Mouse (Mus musculus) liver, embryonic 13.5 days (tissue): ENCODE measurements around the gene Cblc. TPM values are rescaled to one million over a fixed set of nuclear protein-coding genes. Genes with fewer than 3 reads are reported as not detected.

Source experiments
- ATAC-seq: fragments of 200-750 bp; cut with Nextera tagmentation; 2 replicates; pipeline ENCODE4 v1.8.0; 2017; ENCODE audit warnings: low read depth, mild to moderate bottlenecking, moderate number of reproducible peaks, moderate library complexity
- DNase-seq: peaks from one replicate; pipeline ENCODE4 v3.0.0; 2022
- H3K27ac ChIP-seq: fragments of 300-500 bp; sonication (generic); 2 replicates; pipeline ENCODE4 v1.5.1; 2015; ENCODE audit warnings: moderate library complexity, mild to moderate bottlenecking, inconsistent platforms
- H3K27me3 ChIP-seq: fragments of 300-500 bp; sonication (generic); 2 replicates; pipeline ENCODE4 v1.6.1; 2015; ENCODE audit warnings: mild to moderate bottlenecking, inconsistent platforms
- H3K36me3 ChIP-seq: fragments of 300-500 bp; sonication (generic); 2 replicates; pipeline ENCODE4 v1.6.1; 2015; ENCODE audit warnings: mild to moderate bottlenecking, inconsistent platforms
- H3K4me1 ChIP-seq: fragments of 300-500 bp; sonication (generic); replicated peaks from 2 replicates; pipeline ENCODE4 v1.6.1; 2015; ENCODE audit warnings: inconsistent platforms
- H3K4me2 ChIP-seq: fragments of 300-500 bp; sonication (generic); 2 replicates; pipeline ENCODE4 v1.6.1; 2015; ENCODE audit warnings: inconsistent platforms, mild to moderate bottlenecking, moderate library complexity
- H3K4me3 ChIP-seq: fragments of 300-500 bp; sonication (generic); replicated peaks from 2 replicates; pipeline ENCODE4 v1.5.1; 2015; ENCODE audit warnings: mild to moderate bottlenecking, inconsistent platforms
- H3K9ac ChIP-seq: fragments of 300-500 bp; sonication (generic); 2 replicates; pipeline ENCODE4 v1.6.1; 2015; ENCODE audit warnings: mild to moderate bottlenecking, inconsistent platforms
- H3K9me3 ChIP-seq: fragments of 300-500 bp; sonication (generic); replicated peaks from 2 replicates; pipeline ENCODE4 v1.6.1; 2016; ENCODE audit warnings: inconsistent platforms
- WGBS: fragments of 180-500 bp; shearing (Covaris S2); methylation state at CpG from one replicate; pipeline ENCODE4 v1.1.7; 2015; ENCODE audit not compliant: insufficient replicate concordance; 5-methylcytosine and 5-hydroxymethylcytosine counted together
- polyA plus RNA-seq: library from polyadenylated mRNA; unstranded; fragments of >200 nt; fragmentation: Nextera tagmentation; extraction: Ambion mirVana; gene quantifications from 2 replicates; pipeline ENCODE4 v1.2.1, GENCODE M21; 2015

Gene Cblc
- polyA plus RNA-seq, 1 experiment from 2014 or later, result 1.2 TPM

- Histone ChIP-seq H3K27ac (no peak overlapping the region), H3K36me3 (no peaks in the 10 kb centered on the region), H3K4me2 (no peak overlapping the region), H3K27me3 (0 out of 2 replicates have a peak, but pooled peaks cover 8% of the 10 kb centered on the region), H3K4me3 (no peak overlapping the region), H3K4me1 (0 out of 2 replicates have a peak, but pooled peaks cover 2% of the 10 kb centered on the region), H3K9me3 (no peaks in the 10 kb centered on the region), H3K9ac (no peak overlapping the region)
- ATAC-seq, result no peak
- DNase-seq, result no peak
- 74% methylated on average over 11 of the region's 11 CpGs for WGBS
Observed at GRCm38 (mm10) chr7:19762283-19762682, 34.3 kb downstream of the Cblc start.

DNA sequence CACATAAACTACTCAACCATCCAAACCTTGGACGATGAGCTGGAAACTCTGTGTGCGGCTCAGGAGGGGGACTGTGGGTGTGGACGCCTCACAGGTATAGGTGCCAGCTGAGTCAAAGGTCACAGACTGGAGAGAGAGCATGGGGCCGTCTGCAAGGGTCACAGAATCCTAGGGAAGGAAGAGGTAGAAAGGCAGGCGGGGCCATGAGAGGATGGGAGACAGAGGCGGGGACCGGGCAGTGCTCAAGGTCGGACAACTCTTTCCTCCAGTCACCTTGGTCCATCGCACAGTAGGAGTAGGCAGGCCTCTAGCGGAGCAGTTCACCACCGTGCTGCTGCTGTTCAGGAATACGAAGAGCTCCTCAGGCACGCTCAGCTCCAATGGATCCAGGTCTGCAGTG, 36.6 kb downstream of the Cblc start:
- no peak overlapping the region for H3K4me3 ChIP-seq
- peaks cover 8% of the 10 kb centered on the region; the same call in 1 of the 2 replicates for H3K4me1 ChIP-seq
- WGBS, result 70% methylated on average over 13 of the region's 13 CpGs
- DNase-seq (no peak), ATAC-seq (no peak)
- peaks cover 7% of the 10 kb centered on the region; the same call in 1 of the 2 replicates for H3K27me3 ChIP-seq
- no peaks in the 10 kb centered on the region for H3K36me3 ChIP-seq
- H3K9me3 ChIP-seq, result no peaks in the 10 kb centered on the region
- no peak overlapping the region for H3K27ac ChIP-seq
- no peak overlapping the region for H3K9ac ChIP-seq
- no peak overlapping the region for H3K4me2 ChIP-seq

GRCm38 (mm10) chr7:19758623-19759022, 38.0 kb downstream of the Cblc start:
- Histone ChIP-seq H3K27me3 (peaks cover 7% of the 10 kb centered on the region; the same call in 1 of the 2 replicates), H3K36me3 (no peaks in the 10 kb centered on the region), H3K4me3 (no peak overlapping the region), H3K4me2 (no peak overlapping the region), H3K4me1 (peaks cover 8% of the 10 kb centered on the region; the same call in 1 of the 2 replicates), H3K9me3 (no peaks in the 10 kb centered on the region), H3K27ac (no peak overlapping the region), H3K9ac (no peak overlapping the region)
- DNase-seq, result no peak
- ATAC-seq, result no peak
- WGBS, result 72% methylated on average over 13 of the region's 13 CpGs

DNA sequence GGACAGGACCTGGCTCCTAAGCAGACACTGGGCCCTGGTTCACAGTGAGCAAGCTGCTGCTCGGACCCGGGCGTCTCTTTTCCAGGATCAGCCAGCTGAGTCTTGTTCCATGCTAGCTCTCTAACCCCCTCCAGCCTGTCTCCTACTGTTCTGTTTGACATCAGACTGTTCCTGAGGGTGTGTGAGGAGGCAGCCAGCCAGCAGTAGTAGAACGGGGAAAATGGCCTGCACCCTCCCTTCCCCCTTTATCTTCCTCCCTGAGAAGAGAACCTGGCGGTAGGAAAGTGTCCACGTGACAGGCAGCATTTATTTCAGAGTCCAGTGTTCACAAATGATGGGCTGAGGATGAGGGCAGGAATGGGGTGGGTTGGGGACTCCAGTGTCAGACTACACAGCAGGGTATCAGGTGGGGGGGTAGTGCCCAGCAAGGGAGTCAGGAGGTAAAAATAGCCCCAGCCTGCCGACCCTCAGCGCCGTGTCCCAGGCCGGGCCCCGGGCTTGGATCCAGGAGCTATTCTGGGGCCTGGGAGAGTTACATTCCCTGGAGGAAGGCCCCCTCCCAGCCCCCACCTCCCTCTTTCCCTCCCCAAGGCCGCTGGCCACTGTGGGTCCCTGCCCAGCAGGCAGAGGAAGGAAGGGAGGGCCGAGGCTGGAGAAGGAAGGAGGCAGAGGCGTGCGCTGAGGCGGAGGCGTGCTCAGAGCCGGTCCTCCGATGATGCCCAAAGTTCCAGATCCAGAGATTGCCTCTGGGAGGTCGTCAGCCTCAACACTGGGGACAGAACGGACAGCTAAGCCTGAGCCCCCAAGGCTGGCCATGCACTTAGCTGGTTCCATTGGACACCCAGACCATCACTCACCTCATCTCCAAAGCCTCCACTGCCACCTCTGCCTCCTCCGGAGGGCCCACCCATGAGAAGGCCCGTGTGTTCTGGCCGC, 40.5 kb downstream of the Cblc start:
- peaks cover 10% of the 10 kb centered on the region for H3K4me1 ChIP-seq
- no peak overlapping the region for H3K9ac ChIP-seq
- ATAC-seq (0 out of 2 replicates have a peak, but pooled peaks have one; percentile 21), DNase-seq (no peak)
- 34% methylated on average over 24 of the region's 24 CpGs for WGBS
- H3K9me3 ChIP-seq, result no peaks in the 10 kb centered on the region
- no peak overlapping the region for H3K4me3 ChIP-seq
- H3K27me3 ChIP-seq, result peaks cover 7% of the 10 kb centered on the region; the same call in 1 of the 2 replicates
- H3K36me3 ChIP-seq, result no peaks in the 10 kb centered on the region
- no peak overlapping the region for H3K27ac ChIP-seq
- no peak overlapping the region for H3K4me2 ChIP-seq

DNA sequence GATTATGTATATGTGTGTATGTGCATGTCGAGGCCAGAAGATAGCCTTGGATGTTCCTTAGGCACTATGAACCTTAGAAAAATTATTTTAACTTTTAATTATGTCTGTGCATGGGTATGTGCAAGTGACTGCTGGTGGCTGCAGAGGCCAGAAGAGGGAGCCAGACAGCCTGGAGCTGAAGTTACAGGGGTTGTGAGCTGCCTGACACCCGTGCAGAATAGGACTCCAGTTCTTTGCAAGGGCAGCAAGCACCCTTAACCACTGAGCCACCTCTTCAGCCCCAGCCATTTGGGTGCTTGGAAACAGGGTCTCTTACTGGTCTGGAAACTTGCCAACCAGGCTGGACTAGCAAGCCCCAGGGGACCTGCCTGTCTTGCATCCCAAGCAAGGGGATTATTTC, 41.6 kb downstream of the Cblc start:
- Histone ChIP-seq H3K9me3 (no peaks in the 10 kb centered on the region), H3K27me3 (peaks cover 7% of the 10 kb centered on the region; the same call in 1 of the 2 replicates), H3K36me3 (no peaks in the 10 kb centered on the region), H3K9ac (no peak overlapping the region), H3K4me2 (no peak overlapping the region), H3K27ac (no peak overlapping the region), H3K4me3 (no peak overlapping the region), H3K4me1 (peaks cover 20% of the 10 kb centered on the region)
- DNase-seq (no peak), ATAC-seq (no peak)
- 56% methylated on average over 2 of the region's 2 CpGs for WGBS

DNA sequence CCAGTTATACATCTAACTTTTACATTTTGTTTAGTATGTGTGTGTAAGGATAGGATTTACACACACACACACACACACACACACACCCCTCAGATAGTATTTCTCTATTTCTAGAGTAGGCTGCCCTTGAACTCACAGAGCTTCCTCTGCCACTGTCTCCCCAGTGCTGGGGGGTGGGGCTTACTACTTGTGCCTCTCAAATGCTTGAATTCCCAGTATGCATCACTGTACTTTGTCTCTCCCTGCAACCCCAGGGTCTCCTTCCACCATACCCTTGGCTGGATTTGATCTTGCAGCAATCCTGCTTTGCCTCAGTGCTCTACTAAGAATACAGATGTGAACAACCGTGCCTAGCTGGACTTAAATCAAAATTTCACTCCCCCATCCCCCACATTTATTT, 42.5 kb downstream of the Cblc start:
- ATAC-seq (no peak), DNase-seq (no peak)
- Histone ChIP-seq H3K4me1 (peaks cover 30% of the 10 kb centered on the region), H3K9ac (no peak overlapping the region), H3K4me2 (no peak overlapping the region), H3K9me3 (no peaks in the 10 kb centered on the region), H3K27me3 (peaks cover 7% of the 10 kb centered on the region; the same call in 1 of the 2 replicates), H3K4me3 (no peak overlapping the region), H3K36me3 (no peaks in the 10 kb centered on the region), H3K27ac (no peak overlapping the region)
- 61% methylated on average over 1 of the region's 1 CpGs for WGBS

DNA sequence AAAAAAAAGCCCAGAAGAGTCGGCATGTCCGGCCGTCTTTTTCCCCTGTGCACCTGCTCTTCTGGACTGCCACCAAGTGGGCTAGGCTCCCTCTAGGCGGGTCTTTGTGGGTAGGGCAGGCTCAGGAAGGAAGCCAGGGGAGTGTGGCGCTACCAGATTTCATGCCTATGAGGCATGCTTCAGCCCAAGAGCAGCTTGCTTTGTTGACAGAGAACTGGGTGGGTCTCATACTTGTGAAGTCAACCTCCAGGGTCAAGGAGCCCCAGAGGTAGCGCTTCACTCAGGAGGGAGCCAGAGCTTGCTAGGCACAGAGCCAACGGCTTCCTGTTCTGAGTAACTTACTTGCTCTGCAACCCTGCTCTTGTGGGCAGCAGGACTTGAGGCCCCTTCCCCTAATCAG, 43.0 kb downstream of the Cblc start:
- ATAC-seq (no peak), DNase-seq (no peak)
- H3K9me3 ChIP-seq, result no peaks in the 10 kb centered on the region
- 38% methylated on average over 7 of the region's 7 CpGs for WGBS
- no peaks in the 10 kb centered on the region for H3K36me3 ChIP-seq
- H3K27ac ChIP-seq, result no peak overlapping the region
- H3K4me1 ChIP-seq, result peaks cover 35% of the 10 kb centered on the region
- peaks cover 7% of the 10 kb centered on the region; the same call in 1 of the 2 replicates for H3K27me3 ChIP-seq
- no peak overlapping the region for H3K9ac ChIP-seq
- no peak overlapping the region for H3K4me2 ChIP-seq
- no peak overlapping the region for H3K4me3 ChIP-seq

- Histone ChIP-seq H3K9ac (no peak overlapping the region), H3K27me3 (peaks cover 7% of the 10 kb centered on the region; the same call in 1 of the 2 replicates), H3K4me1 (peaks cover 44% of the 10 kb centered on the region), H3K4me3 (no peak overlapping the region), H3K36me3 (no peaks in the 10 kb centered on the region), H3K9me3 (no peaks in the 10 kb centered on the region), H3K4me2 (no peak overlapping the region), H3K27ac (no peak overlapping the region)
- 58% methylated on average over 8 of the region's 8 CpGs for WGBS
- DNase-seq (no peak), ATAC-seq (no peak)
Observed at GRCm38 (mm10) chr7:19752652-19753051, 44.0 kb downstream of the Cblc start.

GRCm38 (mm10) chr7:19751070-19751383, 45.6 kb downstream of the Cblc start:
- no peak for DNase-seq
- WGBS, result 23% methylated on average over 4 of the region's 4 CpGs
- Histone ChIP-seq H3K9ac (0 out of 2 replicates have a peak overlapping the region, but pooled peaks have one; percentile 27), H3K4me2 (peak overlapping the region; percentile 98; the same call in 1 of the 2 replicates), H3K4me3 (0 out of 2 replicates have a peak overlapping the region, but pooled peaks have one; percentile 73), H3K4me1 (peaks cover 55% of the 10 kb centered on the region), H3K27me3 (no peaks in the 10 kb centered on the region), H3K36me3 (no peaks in the 10 kb centered on the region), H3K9me3 (no peaks in the 10 kb centered on the region), H3K27ac (no peak overlapping the region)
- ATAC-seq, result no peak

GRCm38 (mm10) chr7:19750217-19751069, 46.2 kb downstream of the Cblc start, which contains the start of gene Nectin2:
Nectin2 (minus strand) TSS chr7:19750483.
- H3K4me1 ChIP-seq, result peaks cover 55% of the 10 kb centered on the region
- 15% methylated on average over 19 of the region's 19 CpGs for WGBS
- peak; percentile 80 for DNase-seq
- H3K36me3 ChIP-seq, result no peaks in the 10 kb centered on the region
- H3K4me2 ChIP-seq, result peak within 1 kb of the TSS; percentile 98
- peak within 1 kb of the TSS; percentile 83 for H3K9ac ChIP-seq
- H3K4me3 ChIP-seq, result peak within 1 kb of the TSS; percentile 73
- peak within 1 kb of the TSS; percentile 76 for H3K27ac ChIP-seq
- no peaks in the 10 kb centered on the region for H3K9me3 ChIP-seq
- peak; percentile 73 for ATAC-seq
- H3K27me3 ChIP-seq, result no peaks in the 10 kb centered on the region
